8 mouse cellular contexts compared by ENCODE assay signal in the genomic region with DNA sequence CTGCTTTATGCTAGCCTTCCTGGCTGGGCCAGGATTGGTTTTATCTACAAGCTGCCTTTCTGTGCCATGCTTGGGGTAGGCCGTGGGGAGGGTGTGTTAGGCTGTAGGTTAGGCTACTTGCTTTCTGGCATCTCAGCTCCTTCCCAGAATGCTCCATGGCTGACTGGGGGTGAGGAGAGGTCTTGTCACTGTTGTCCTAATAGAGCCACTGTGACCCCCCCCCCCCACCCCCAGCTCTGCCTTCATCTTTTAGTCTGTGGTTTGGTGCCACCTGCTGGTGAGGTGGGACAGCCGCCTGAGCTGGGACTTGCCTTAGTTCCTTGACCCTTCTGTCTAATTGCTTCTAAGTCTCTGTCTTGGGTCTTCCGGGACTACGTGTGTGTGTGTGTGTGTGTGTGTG. TPM values are rescaled to one million over a fixed set of nuclear protein-coding genes. Genes with fewer than 3 reads are reported as not detected.
DNase-seq lines count a peak whose midpoint lies in the region; ATAC-seq lines count a peak whose summit lies in the region.

No protein-coding gene starts in this region.

- no peak overlapping the region for H3K27ac ChIP-seq in heart, embryonic 10.5 days
- no peak overlapping the region for H3K27ac ChIP-seq in kidney, embryonic 16.5 days (ENCODE audit: low read length)
- H3K27ac ChIP-seq in neural tube, embryonic 14.5 days (ENCODE audit: low read depth, low read length) = peak overlapping the region; percentile 52; the same call in 1 of the 2 replicates

- DNase-seq in A20 (ENCODE audit: low read depth, low spot score) (peak; percentile 74), NIH3T3 (ENCODE audit: low read depth) (peak; percentile 77)
- peak; percentile 81 for DNase-seq in cerebellum, postnatal 36 days
- DNase-seq in heart, embryonic 10.5 days (ENCODE audit: low spot score) = no peak
- peak; percentile 56 to 72 for DNase-seq in lung, adult 18-20 months
- DNase-seq in yolk sac, embryonic 10.5 days (ENCODE audit: low spot score) = no peak

- 19% methylated on average over 4 of the region's 4 CpGs for WGBS in heart, embryonic 10.5 days
- 19% methylated on average over 4 of the region's 4 CpGs for WGBS in kidney, embryonic 16.5 days
- 11% methylated on average over 4 of the region's 4 CpGs for WGBS in neural tube, embryonic 14.5 days

- peaks cover 93% of the 10 kb centered on the region for H3K27me3 ChIP-seq in heart, embryonic 10.5 days (ENCODE audit: insufficient read depth, poor library complexity, severe bottlenecking)
- peaks cover 82% of the 10 kb centered on the region for H3K27me3 ChIP-seq in kidney, embryonic 16.5 days (ENCODE audit: insufficient read depth, low read length)
- peaks cover 17% of the 10 kb centered on the region for H3K27me3 ChIP-seq in neural tube, embryonic 14.5 days (ENCODE audit: control insufficient read depth, insufficient read depth, low read length)

- 0 out of 2 replicates have a peak overlapping the region, but pooled peaks have one; percentile 27 for H3K4me2 ChIP-seq in kidney, embryonic 16.5 days (replicated peaks; ENCODE audit: low read depth, low read length)
- no peak overlapping the region for H3K4me2 ChIP-seq in neural tube, embryonic 14.5 days (ENCODE audit: low read depth, low read length)

- peaks cover 39% of the 10 kb centered on the region for H3K4me1 ChIP-seq in heart, embryonic 10.5 days
- peaks cover 16% of the 10 kb centered on the region; the same call in 1 of the 2 replicates for H3K4me1 ChIP-seq in kidney, embryonic 16.5 days (ENCODE audit: insufficient read depth, low read length)
- peaks cover 11% of the 10 kb centered on the region for H3K4me1 ChIP-seq in neural tube, embryonic 14.5 days (ENCODE audit: control insufficient read depth, insufficient read depth, low read length)

- H3K9me3 ChIP-seq in heart, embryonic 10.5 days = no peaks in the 10 kb centered on the region
- H3K9me3 ChIP-seq in kidney, embryonic 16.5 days (ENCODE audit: low read length) = no peaks in the 10 kb centered on the region
- H3K9me3 ChIP-seq in neural tube, embryonic 14.5 days (ENCODE audit: control insufficient read depth, low read length) = no peaks in the 10 kb centered on the region

- H3K36me3 ChIP-seq in heart, embryonic 10.5 days = no peaks in the 10 kb centered on the region
- no peaks in the 10 kb centered on the region for H3K36me3 ChIP-seq in kidney, embryonic 16.5 days (ENCODE audit: insufficient read depth, low read length)
- H3K36me3 ChIP-seq in neural tube, embryonic 14.5 days (ENCODE audit: control insufficient read depth, insufficient read depth, low read length) = no peaks in the 10 kb centered on the region

- no peak overlapping the region for H3K9ac ChIP-seq in kidney, embryonic 16.5 days (replicated peaks; ENCODE audit: low read length)
- H3K9ac ChIP-seq in neural tube, embryonic 14.5 days (replicated peaks; ENCODE audit: low read depth, low read length) = no peak overlapping the region

- no peak for ATAC-seq in kidney, embryonic 16.5 days (ENCODE audit: low FRiP score, low TSS enrichment)
- no peak for ATAC-seq in neural tube, embryonic 14.5 days (ENCODE audit: low read depth)

- peak overlapping the region; percentile 12; the same call in 1 of the 2 replicates for H3K4me3 ChIP-seq in heart, embryonic 10.5 days
- no peak overlapping the region for H3K4me3 ChIP-seq in kidney, embryonic 16.5 days (ENCODE audit: low read length)
- H3K4me3 ChIP-seq in neural tube, embryonic 14.5 days (ENCODE audit: low read depth, low read length) = no peak overlapping the region

RNA-seq across cellular contexts. Expression of a gene that starts 6.6 kb away (rescaled TPM):
- 0.67 and 0.97 TPM in 2 replicates for polyA plus RNA-seq in heart, embryonic 10.5 days (2016; fragmentation: Nextera tagmentation; extraction: Ambion mirVana)
- 1.8 and 2.3 TPM in 2 replicates for polyA plus RNA-seq in kidney, embryonic 16.5 days (2015; fragmentation: Nextera tagmentation; extraction: Ambion mirVana)
- 7.4 and 10.4 TPM in 2 replicates for polyA plus RNA-seq in neural tube, embryonic 14.5 days (2014; fragmentation: Nextera tagmentation; extraction: Ambion mirVana)

RNA-seq across cellular contexts. Expression of a gene that starts 6.7 kb away (rescaled TPM):
- polyA plus RNA-seq in heart, embryonic 10.5 days (2016; fragmentation: Nextera tagmentation; extraction: Ambion mirVana) = 13.0 and 23.1 TPM in 2 replicates
- 19.8 and 20.6 TPM in 2 replicates for polyA plus RNA-seq in kidney, embryonic 16.5 days (2015; fragmentation: Nextera tagmentation; extraction: Ambion mirVana)
- 99.4 and 116 TPM in 2 replicates for polyA plus RNA-seq in neural tube, embryonic 14.5 days (2014; fragmentation: Nextera tagmentation; extraction: Ambion mirVana)

RNA-seq across cellular contexts. Expression of a gene that starts 15.0 kb away (rescaled TPM):
- 19.5 and 21.1 TPM in 2 replicates for polyA plus RNA-seq in heart, embryonic 10.5 days (2016; fragmentation: Nextera tagmentation; extraction: Ambion mirVana)
- 22.0 and 22.2 TPM in 2 replicates for polyA plus RNA-seq in kidney, embryonic 16.5 days (2015; fragmentation: Nextera tagmentation; extraction: Ambion mirVana)
- polyA plus RNA-seq in neural tube, embryonic 14.5 days (2014; fragmentation: Nextera tagmentation; extraction: Ambion mirVana) = 18.0 and 19.7 TPM in 2 replicates

RNA-seq across cellular contexts. Expression of a gene that starts 36.5 kb away (rescaled TPM):
- polyA plus RNA-seq in heart, embryonic 10.5 days (2016; fragmentation: Nextera tagmentation; extraction: Ambion mirVana) = 0.12 and 0.48 TPM in 2 replicates
- 0.28 and 0.29 TPM in 2 replicates for polyA plus RNA-seq in kidney, embryonic 16.5 days (2015; fragmentation: Nextera tagmentation; extraction: Ambion mirVana)
- 13.2 and 13.8 TPM in 2 replicates for polyA plus RNA-seq in neural tube, embryonic 14.5 days (2014; fragmentation: Nextera tagmentation; extraction: Ambion mirVana)

RNA-seq across cellular contexts. Expression of a gene that starts 36.8 kb away (rescaled TPM):
- polyA plus RNA-seq in heart, embryonic 10.5 days (2016; fragmentation: Nextera tagmentation; extraction: Ambion mirVana) = 43.3 and 51.9 TPM in 2 replicates
- polyA plus RNA-seq in kidney, embryonic 16.5 days (2015; fragmentation: Nextera tagmentation; extraction: Ambion mirVana) = 70.3 and 74.8 TPM in 2 replicates
- polyA plus RNA-seq in neural tube, embryonic 14.5 days (2014; fragmentation: Nextera tagmentation; extraction: Ambion mirVana) = 114 and 127 TPM in 2 replicates

Comparison
In these comparisons a context has a peak if more than half of its experiments do, and no peak if none do; other contexts are left out.
1. DNase-seq: peak in A20 (single experiment), NIH3T3 (single experiment), cerebellum, postnatal 36 days (2 of 2) and lung, adult 18-20 months (2 of 2); none in heart, embryonic 10.5 days (single experiment) and yolk sac, embryonic 10.5 days (single experiment).